Mouse (Mus musculus): ENCODE results near the gene Ripply2.

Gene Ripply2

GRCm38 (mm10) chr9:87025764-87026163, 10.4 kb downstream of the Ripply2 start:
- DNase-seq (ENCODE audit: low read depth in 2 of 2, low spot score in 2 of 2) = peak in 1 of 2 experiments; percentile 7

GRCm38 (mm10) chr9:87027423-87028084, 12.2 kb downstream of the Ripply2 start:
- DNase-seq (ENCODE audit: low read depth in 2 of 2, low spot score in 2 of 2) = peak; percentile 50 to 57

DNA sequence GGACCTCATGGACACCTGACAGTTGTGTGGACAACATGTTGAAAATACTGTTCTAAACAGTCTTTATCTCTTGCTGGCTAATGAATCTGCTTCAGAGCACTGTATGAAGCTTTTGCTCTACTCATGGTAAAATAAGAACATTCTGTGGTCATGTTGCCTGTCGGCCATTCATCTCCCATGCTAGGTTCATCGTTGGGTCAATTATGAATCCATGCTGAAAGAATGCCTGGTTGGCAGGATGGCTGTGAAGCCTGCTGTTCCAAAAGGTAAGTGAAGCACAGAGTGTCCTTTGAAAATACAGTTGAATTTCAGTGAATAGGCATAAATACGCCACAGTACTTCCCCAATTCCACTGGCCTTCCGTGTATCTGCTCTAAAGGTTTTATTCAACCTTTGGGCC, 16.9 kb downstream of the Ripply2 start:
- no peak for DNase-seq (ENCODE audit: low read depth in 2 of 2, low spot score in 2 of 2)

GRCm38 (mm10) chr9:87034831-87035580, 19.7 kb downstream of the Ripply2 start:
- no peak for DNase-seq (ENCODE audit: low read depth in 2 of 2, low spot score in 2 of 2)

DNA sequence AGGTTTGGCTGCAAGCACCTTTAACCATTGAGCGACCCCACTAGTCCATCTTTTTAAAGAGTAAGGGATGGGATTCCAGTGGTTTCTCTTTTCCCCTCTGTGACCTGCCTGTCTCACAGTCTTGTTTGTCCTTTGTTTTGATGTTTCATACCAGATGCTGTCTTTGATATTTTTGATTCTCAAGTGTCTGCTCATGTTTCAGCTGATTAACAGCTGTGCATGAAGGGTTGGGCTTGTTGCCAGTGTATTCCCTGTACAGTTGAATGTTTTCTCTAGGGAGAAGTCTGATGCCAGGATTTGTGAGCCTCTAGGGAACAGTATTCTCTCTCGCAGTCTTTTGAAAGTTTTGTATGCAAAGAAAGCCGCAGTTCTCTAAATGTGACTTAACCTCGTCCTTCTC, 34.1 kb downstream of the Ripply2 start:
- DNase-seq (ENCODE audit: low read depth in 2 of 2, low spot score in 2 of 2) = no peak

GRCm38 (mm10) chr9:87055547-87056235, 40.4 kb downstream of the Ripply2 start:
- no peak for DNase-seq (ENCODE audit: low read depth in 2 of 2, low spot score in 2 of 2)

DNA sequence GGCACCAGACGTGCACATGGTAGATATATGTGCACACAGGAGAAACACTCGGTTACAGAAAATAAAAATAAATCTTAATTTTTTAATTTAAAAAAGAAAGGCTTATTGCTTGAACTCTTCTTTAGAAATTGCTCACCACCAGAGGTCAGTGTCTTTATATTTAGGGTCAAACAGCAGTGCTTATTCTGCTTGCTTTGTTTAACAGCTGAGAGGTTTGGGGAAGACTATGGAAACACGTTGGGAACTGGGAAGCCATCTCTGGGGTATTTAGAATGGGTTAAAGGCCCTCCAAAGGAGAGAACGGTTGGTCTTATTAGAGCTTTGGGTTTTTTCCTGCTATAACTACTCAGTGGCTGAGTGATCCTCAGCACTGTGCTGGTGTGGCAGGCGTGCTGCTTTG, 47.0 kb downstream of the Ripply2 start:
- no peak for DNase-seq (ENCODE audit: low read depth in 2 of 2, low spot score in 2 of 2)

DNA sequence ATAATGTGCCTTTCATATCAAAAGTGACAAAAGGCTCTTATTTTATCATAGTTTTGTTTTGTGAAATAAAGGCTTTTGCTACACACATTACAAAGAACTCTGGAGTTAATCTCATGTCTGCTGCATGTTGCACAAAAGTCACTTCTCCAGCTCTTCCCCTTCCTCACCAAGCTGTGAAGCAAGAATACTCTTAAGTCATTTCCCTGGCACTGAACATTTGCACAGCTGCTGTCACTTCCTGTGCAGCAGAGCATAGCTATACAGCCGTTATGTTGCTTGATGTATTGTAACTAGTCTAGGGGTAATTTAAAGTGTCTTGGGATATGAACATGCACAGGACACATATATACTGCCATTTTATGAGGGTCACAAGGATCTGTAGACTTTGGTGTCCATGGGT, 52.8 kb downstream of the Ripply2 start:
- DNase-seq (ENCODE audit: low read depth in 2 of 2, low spot score in 2 of 2) = no peak

Measured in CD8-positive naive resting alpha-beta T cell, adult 2 months (primary cell).